Mouse (Mus musculus): ENCODE measurements around the gene Gm29276. TPM values are rescaled to one million over a fixed set of nuclear protein-coding genes. Genes with fewer than 3 reads are reported as not detected.
"Not testable (repeated sequence)": the region's sequence is repeated elsewhere in the genome, so short reads cannot be mapped to it uniquely, and the experiment has no call there.

Gm29276 gene
- not detected in 2 replicates for polyA plus RNA-seq (2014; fragmentation: Nextera tagmentation; extraction: Ambion mirVana)

DNA sequence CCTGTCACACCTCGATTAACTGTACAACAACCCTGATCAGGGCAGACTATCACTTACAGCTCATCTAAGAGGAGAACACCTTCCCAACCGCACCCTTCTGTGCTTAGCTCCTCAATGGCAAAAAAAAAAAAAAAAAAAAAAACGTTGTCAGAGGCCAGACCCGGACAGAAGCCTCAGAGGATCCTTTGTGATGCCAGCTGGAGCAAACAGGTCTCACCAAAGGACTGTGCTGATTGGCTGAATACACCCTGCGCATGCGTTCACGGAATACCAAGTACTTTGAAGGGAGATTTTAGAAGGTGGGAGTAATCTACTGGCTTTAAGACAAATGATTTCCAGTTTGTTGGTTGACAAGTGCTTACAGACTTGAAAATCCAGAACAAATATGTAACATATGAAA, at the start of gene Gm29276:
Gene Gm29276 (minus strand): TSS at position 101 of the 400 bp plus-strand sequence.
- not testable (repeated sequence) for ATAC-seq (ENCODE audit: insufficient number of reproducible peaks, insufficient read depth, low FRiP score, low read depth); H3K4me3 ChIP-seq (ENCODE audit: control insufficient read depth in 1 of 2, insufficient read depth in 1 of 2, low read depth in 1 of 2, low read length in 2 of 2); H3K36me3 ChIP-seq (ENCODE audit: control insufficient read depth, insufficient read depth, low read length); H3K4me2 ChIP-seq (ENCODE audit: low read length); H3K27ac ChIP-seq (replicated peaks in 1 of 2; ENCODE audit: control insufficient read depth in 1 of 2, insufficient read depth in 1 of 2, low read depth in 2 of 2, low read length in 2 of 2); H3K9ac ChIP-seq (ENCODE audit: low read length); H3K4me1 ChIP-seq (ENCODE audit: control insufficient read depth in 2 of 2, insufficient read depth in 2 of 2, low read length in 2 of 2); H3K27me3 ChIP-seq (ENCODE audit: control insufficient read depth, insufficient read depth, low read length); H3K9me3 ChIP-seq (ENCODE audit: control insufficient read depth, low read length)
- no CpG with 5 or more reads among the region's 7 CpGs for WGBS
